Mouse (Mus musculus) MEL (cell line): ENCODE results near the gene H2-Ke6. TPM values are rescaled to one million over a fixed set of nuclear protein-coding genes. Genes with fewer than 3 reads are reported as not detected.
A peak's percentile ranks its signal among the peaks of the same experiment; 100 is the strongest.

Experiments
- DNase-seq: peaks from one replicate; pipeline ENCODE4 v3.0.0; 2011; ENCODE audit warnings: low read depth, low spot score
- H3K27ac ChIP-seq: 2 replicates; pipeline ENCODE4 v1.5.1; 2012; ENCODE audit warnings: low read depth, mild to moderate bottlenecking, control low read depth, low read length, moderate library complexity; ENCODE audit not compliant: control insufficient read depth
- H3K27me3 ChIP-seq, 2 experiments: fragments of 150-350 bp in 1 of 2; sonication (generic) in 1 of 2; 2 replicates each; pipeline ENCODE4 v1.6.1; 2012; ENCODE audit warnings: low read length in 2 of 2, mild to moderate bottlenecking in 2 of 2, improper control_type of control experiment in 1 of 2, moderate library complexity in 1 of 2; ENCODE audit not compliant: insufficient read depth in 2 of 2, control insufficient read depth in 1 of 2
- H3K36me3 ChIP-seq, 2 experiments: 2 replicates each; pipeline ENCODE4 v1.6.1; 2012 to 2014; ENCODE audit warnings: low read length in 2 of 2, improper control_type of control experiment in 1 of 2, inconsistent platforms in 1 of 2, mild to moderate bottlenecking in 1 of 2; ENCODE audit not compliant: insufficient read depth in 2 of 2, control insufficient read depth in 1 of 2
- H3K4me1 ChIP-seq, 2 experiments: fragments of 150-350 bp in 1 of 2; sonication (generic) in 1 of 2; 2 replicates each; pipeline ENCODE4 v1.6.1; 2012; ENCODE audit warnings: low read length in 2 of 2, improper control_type of control experiment in 1 of 2, mild to moderate bottlenecking in 1 of 2; ENCODE audit not compliant: insufficient read depth in 2 of 2, control insufficient read depth in 1 of 2
- H3K4me3 ChIP-seq, 2 experiments: fragments of 150-350 bp in 1 of 2; sonication (generic) in 1 of 2; 2 replicates each; pipeline ENCODE4 v1.5.1; 2012; ENCODE audit warnings: low read depth in 2 of 2, low read length in 2 of 2, mild to moderate bottlenecking in 2 of 2, moderate library complexity in 2 of 2, control low read depth in 1 of 2, improper control_type of control experiment in 1 of 2; ENCODE audit not compliant: control insufficient read depth in 1 of 2, insufficient read depth in 1 of 2
- H3K79me2 ChIP-seq: 2 replicates; pipeline ENCODE4 v1.6.1; 2012; ENCODE audit warnings: mild to moderate bottlenecking, low read length, moderate library complexity; ENCODE audit not compliant: control insufficient read depth, poor library complexity, insufficient read depth
- H3K9ac ChIP-seq: 2 replicates; pipeline ENCODE4 v1.6.1; 2012; ENCODE audit warnings: low read depth, mild to moderate bottlenecking, control low read depth, low read length, moderate library complexity; ENCODE audit not compliant: control insufficient read depth, poor library complexity, severe bottlenecking
- H3K9me3 ChIP-seq: fragments of 150-350 bp; sonication (generic); replicated peaks from 2 replicates; pipeline ENCODE4 v1.6.1; 2012; ENCODE audit warnings: mild to moderate bottlenecking, low read length, improper control_type of control experiment, moderate library complexity; ENCODE audit not compliant: insufficient read depth
- BHLHE40 ChIP-seq: IDR thresholded peaks from 2 replicates; pipeline ENCODE4 v1.6.1; 2012; ENCODE audit warnings: low read depth, mild to moderate bottlenecking, inconsistent platforms, low read length, improper control_type of control experiment, borderline replicate concordance
- E2F4 ChIP-seq: IDR thresholded peaks from 2 replicates; pipeline ENCODE4 v1.6.1; 2011; ENCODE audit warnings: low read depth, low read length, improper control_type of control experiment, borderline replicate concordance
- ETS1 ChIP-seq: IDR thresholded peaks from 2 replicates; pipeline ENCODE4 v1.6.1; 2012; ENCODE audit warnings: low read depth, mild to moderate bottlenecking, inconsistent platforms, low read length, improper control_type of control experiment, moderate library complexity
- GABPA ChIP-seq: IDR thresholded peaks from 2 replicates; pipeline ENCODE4 v1.6.1; 2012; ENCODE audit warnings: low read depth, mild to moderate bottlenecking, inconsistent platforms, low read length, improper control_type of control experiment, moderate library complexity
- HCFC1 ChIP-seq: IDR thresholded peaks from 2 replicates; pipeline ENCODE4 v1.6.1; 2012; ENCODE audit warnings: low read depth, mild to moderate bottlenecking, inconsistent platforms, low read length, improper control_type of control experiment, moderate library complexity
- KAT2A ChIP-seq: conservative IDR thresholded peaks from 2 replicates; pipeline ENCODE4 v1.6.1; 2012; ENCODE audit warnings: low read depth, low read length, improper control_type of control experiment, inconsistent platforms
- MAFK ChIP-seq: IDR thresholded peaks from 2 replicates; pipeline ENCODE4 v1.6.1; 2011; ENCODE audit warnings: low read depth, mild to moderate bottlenecking, low read length, improper control_type of control experiment, borderline replicate concordance
- MAZ ChIP-seq: IDR thresholded peaks from 2 replicates; pipeline ENCODE4 v1.6.1; 2012; ENCODE audit warnings: low read depth, mild to moderate bottlenecking, inconsistent platforms, low read length, improper control_type of control experiment
- MYB ChIP-seq: IDR thresholded peaks from 2 replicates; pipeline ENCODE4 v1.6.1; 2011; ENCODE audit warnings: mild to moderate bottlenecking, low read depth, low read length, improper control_type of control experiment
- NELFE ChIP-seq: IDR thresholded peaks from 2 replicates; pipeline ENCODE4 v1.6.1; 2011; ENCODE audit warnings: low read depth, low read length, improper control_type of control experiment
- NRF1 ChIP-seq: IDR thresholded peaks from 2 replicates; pipeline ENCODE4 v1.6.1; 2014; ENCODE audit warnings: low read depth, mild to moderate bottlenecking, inconsistent platforms, low read length, improper control_type of control experiment, moderate library complexity; ENCODE audit not compliant: poor library complexity, insufficient read depth, severe bottlenecking
- POLR2AphosphoS2 ChIP-seq: IDR thresholded peaks from 2 replicates; pipeline ENCODE4 v1.6.1; 2011; ENCODE audit warnings: low read length, improper control_type of control experiment
- POLR2AphosphoS5 ChIP-seq: IDR thresholded peaks from 2 replicates; pipeline ENCODE4 v1.6.1; 2012; ENCODE audit warnings: low read depth, borderline replicate concordance, mild to moderate bottlenecking, inconsistent platforms, low read length, moderate library complexity, mixed read lengths
- RAD21 ChIP-seq: IDR thresholded peaks from 2 replicates; pipeline ENCODE4 v1.6.1; 2011; ENCODE audit warnings: mild to moderate bottlenecking, low read depth, low read length, improper control_type of control experiment
- SMC3 ChIP-seq: IDR thresholded peaks from 2 replicates; pipeline ENCODE4 v1.6.1; 2011; ENCODE audit warnings: low read depth, low read length, improper control_type of control experiment
- TAL1 ChIP-seq: IDR thresholded peaks from 2 replicates; pipeline ENCODE4 v1.6.1; 2012; ENCODE audit warnings: mild to moderate bottlenecking, inconsistent platforms, low read length, moderate library complexity, mixed read lengths
- UBTF ChIP-seq: IDR thresholded peaks from 2 replicates; pipeline ENCODE4 v1.6.1; 2012; ENCODE audit warnings: low read depth, mild to moderate bottlenecking, inconsistent platforms, low read length, improper control_type of control experiment, moderate library complexity, borderline replicate concordance; ENCODE audit not compliant: insufficient read depth
- ZKSCAN1 ChIP-seq: IDR thresholded peaks from 2 replicates; pipeline ENCODE4 v1.6.1; 2012; ENCODE audit warnings: low read depth, mild to moderate bottlenecking, inconsistent platforms, low read length, improper control_type of control experiment, moderate library complexity
- ZNF384 ChIP-seq: IDR thresholded peaks from 2 replicates; pipeline ENCODE4 v1.6.1; 2012; ENCODE audit warnings: low read depth, mild to moderate bottlenecking, inconsistent platforms, low read length, improper control_type of control experiment
- polyA plus RNA-seq, 2 experiments: library from polyadenylated mRNA; stranded (reverse) in 1 of 2; unstranded in 1 of 2; fragments of >175 nt in 1 of 2; fragments of >200 nt in 1 of 2; gene quantifications; 2 replicates each; pipeline versions ENCODE4 v1.2.1 to v1.2.4; 2012; ENCODE audit warnings: low replicate concordance in 2 of 2, low read depth in 1 of 2; ENCODE audit not compliant: insufficient read length in 2 of 2, insufficient read depth in 1 of 2, missing spikeins in 1 of 2
- total RNA-seq: library from RNA; depleted of rRNA; stranded (reverse); fragments of 300-350 nt; gene quantifications from 2 replicates; pipeline ENCODE4 v1.2.3, GENCODE M21; 2012

H2-Ke6 gene
- total and polyA plus RNA-seq, 3 experiments: 24.1 to 34.4 TPM; not detected in 1

DNA sequence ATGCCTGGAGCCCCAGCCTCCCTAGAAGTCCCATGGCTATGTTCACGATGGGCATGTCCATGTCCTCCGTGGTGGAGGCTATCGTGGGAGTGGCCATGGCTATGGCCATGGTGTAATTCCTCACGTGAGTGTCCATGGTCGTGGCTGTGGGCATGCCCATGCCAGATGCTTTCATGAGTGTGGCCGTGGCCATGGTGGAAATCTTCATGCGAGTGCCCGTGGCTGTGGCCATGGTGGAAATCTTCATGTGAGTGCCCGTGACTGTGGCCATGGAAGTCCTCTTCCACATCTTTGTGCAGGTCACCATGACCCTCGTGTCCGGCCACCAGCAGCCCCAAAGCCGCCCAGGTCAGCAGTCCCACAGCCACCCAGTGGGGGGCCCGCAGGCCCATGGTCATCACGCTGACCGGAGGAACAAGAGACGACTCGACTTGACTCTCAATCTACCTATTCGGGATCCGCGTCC, 3.0 kb upstream of the H2-Ke6 start:
- peaks cover 43% of the 10 kb centered on the region for H3K79me2 ChIP-seq
- no peak for TF ChIP-seq ZKSCAN1
- TF ChIP-seq UBTF: no peak
- no peak for TF ChIP-seq RAD21
- TF ChIP-seq KAT2A: no peak
- TF ChIP-seq ETS1: no peak
- no peak for TF ChIP-seq HCFC1
- no peak for TF ChIP-seq TAL1
- no peak for TF ChIP-seq NELFE
- no peak for TF ChIP-seq E2F4
- TF ChIP-seq ZNF384: no peak
- TF ChIP-seq MAFK: no peak
- no peak for TF ChIP-seq MYB
- no peak for TF ChIP-seq GABPA
- TF ChIP-seq POLR2AphosphoS2: no peak
- no peak for TF ChIP-seq BHLHE40
- TF ChIP-seq, all 39 proteins: peak for 0
- DNase-seq: no peak
- Histone ChIP-seq H3K27me3 (no peaks in the 10 kb centered on the region), H3K9me3 (no peaks in the 10 kb centered on the region), H3K36me3 (peaks cover 4 to 15% of the 10 kb centered on the region in 2 experiments; a peak in 3 of 4 replicates), H3K9ac (peak overlapping the region; percentile 99), H3K27ac (peak overlapping the region; percentile 83), H3K4me1 (peaks cover 2 to 35% of the 10 kb centered on the region in 2 experiments; a peak in 3 of 4 replicates), H3K4me3 (peak overlapping the region; percentile 54 to 90)

DNA sequence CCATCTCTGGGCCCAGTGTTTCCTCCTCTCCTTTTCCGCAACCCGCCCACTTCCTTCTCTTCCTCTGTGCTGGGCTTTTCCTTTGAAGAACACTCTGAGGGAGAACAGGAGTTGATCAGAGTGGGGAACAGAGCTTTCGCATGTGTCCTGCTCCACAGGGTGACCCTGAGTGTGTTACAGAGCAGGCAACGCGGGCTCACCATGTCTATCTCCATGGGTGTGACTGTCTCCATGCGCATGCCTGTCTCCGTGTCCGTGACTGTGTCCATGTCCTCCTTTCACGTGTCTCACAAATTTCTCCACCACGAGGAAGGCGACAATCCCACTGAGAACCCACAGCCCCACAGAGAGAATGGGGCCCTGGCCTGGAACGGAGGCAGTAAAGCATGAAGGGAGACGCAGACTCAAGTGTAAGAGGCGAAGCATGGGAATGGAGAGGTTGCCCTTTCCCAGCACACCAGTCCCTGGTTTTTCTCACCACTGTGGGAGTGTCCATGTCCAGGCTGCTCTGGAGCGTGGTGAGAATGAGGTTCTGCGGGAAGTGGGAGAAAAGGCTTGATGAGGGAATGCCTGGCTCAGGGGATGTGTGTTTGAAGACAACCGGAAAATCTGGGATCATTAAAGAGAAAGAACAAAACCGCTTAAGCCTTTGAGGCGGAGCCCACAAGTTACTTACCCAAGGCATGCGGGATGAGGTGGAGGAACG, 2.2 kb upstream of the H2-Ke6 start:
- Histone ChIP-seq H3K4me1 (peaks cover 2 to 37% of the 10 kb centered on the region in 2 experiments; a peak in 3 of 4 replicates), H3K27me3 (no peaks in the 10 kb centered on the region), H3K79me2 (peaks cover 46% of the 10 kb centered on the region), H3K9ac (peak overlapping the region; percentile 99), H3K27ac (no peak overlapping the region), H3K9me3 (no peaks in the 10 kb centered on the region), H3K4me3 (peak overlapping the region; percentile 54 to 90), H3K36me3 (peaks cover 4 to 17% of the 10 kb centered on the region in 2 experiments; a peak in 3 of 4 replicates)
- no peak for DNase-seq
- TF ChIP-seq MAZ (no peak), POLR2AphosphoS5 (no peak), ZKSCAN1 (no peak), SMC3 (no peak), NRF1 (no peak), HCFC1 (no peak)
